In the genomic region with DNA sequence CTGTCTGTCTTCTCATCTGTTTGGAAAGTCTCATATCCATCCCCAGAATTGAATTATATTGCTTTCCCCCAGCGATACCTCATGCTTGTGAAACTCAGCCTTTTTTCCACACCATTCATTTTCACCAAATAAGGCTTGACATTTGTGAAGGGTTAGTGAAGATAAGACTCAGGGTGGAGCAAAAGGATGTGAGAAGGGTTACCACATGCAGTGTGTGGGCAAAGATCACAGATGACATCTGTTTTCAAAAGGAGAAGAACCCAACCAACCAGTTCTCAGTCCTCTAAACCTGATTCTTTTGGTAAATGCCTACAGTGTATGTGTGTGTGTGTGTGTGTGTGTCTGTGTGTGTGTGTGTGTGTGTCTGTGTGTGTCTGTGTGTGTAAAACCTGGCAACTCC, we compare ENCODE assay signal across 14 mouse cellular contexts.
DNase-seq lines count a peak whose midpoint lies in the region; ATAC-seq lines count a peak whose summit lies in the region.
"Had no signal": no experiment of that assay in that cellular context is flagged by ENCODE, and none has a peak within 500 bp of the region (broad histone marks: within the 10 kb centered on the region; RNA-seq: fewer than 3 reads in every experiment).

No protein-coding gene starts in this region.

- no peaks in the 10 kb centered on the region for H3K27me3 ChIP-seq in liver, embryonic 12.5 days (replicated peaks)
- H3K27me3 ChIP-seq: heart, embryonic 15.5 days; limb, embryonic 15.5 days; megakaryocyte, embryonic 14.5 days had no signal

- peak; percentile 79 for ATAC-seq in liver, embryonic 12.5 days
- peak; percentile 61; the same call in 1 of the 2 replicates for ATAC-seq in neutrophil, adult 5-6 weeks (ENCODE audit: extremely low read depth, insufficient number of reproducible peaks, low FRiP score, poor library complexity, severe bottlenecking)
- ATAC-seq: hindbrain, postnatal 0 days had no signal

- no peaks in the 10 kb centered on the region for H3K9me3 ChIP-seq in liver, embryonic 12.5 days (replicated peaks)
- H3K9me3 ChIP-seq: heart, embryonic 15.5 days; limb, embryonic 15.5 days; megakaryocyte, embryonic 14.5 days had no signal

- H3K27ac ChIP-seq in liver, embryonic 12.5 days, result no peak overlapping the region
- H3K27ac ChIP-seq: heart, embryonic 15.5 days; hindbrain, postnatal 0 days; limb, embryonic 15.5 days had no signal

- no peaks in the 10 kb centered on the region for H3K36me3 ChIP-seq in liver, embryonic 12.5 days
- H3K36me3 ChIP-seq: heart, embryonic 15.5 days; limb, embryonic 15.5 days had no signal

- 21% methylated on average over 1 of the region's 1 CpGs for WGBS in liver, embryonic 12.5 days (ENCODE audit: insufficient replicate concordance)

- H3K4me1 ChIP-seq in liver, embryonic 12.5 days, result peaks cover 25% of the 10 kb centered on the region
- H3K4me1 ChIP-seq: limb, embryonic 15.5 days had no signal

- DNase-seq in CD4-positive, CD25-positive, alpha-beta regulatory T cell, adult 2 months (ENCODE audit: low read depth, low spot score), result peak; percentile 83
- peak; percentile 99 for DNase-seq in MEL-GATA-1-ER (ENCODE audit: extremely low read depth, low read depth)
- no peak for DNase-seq in frontal cortex, postnatal 25 days (ENCODE audit: low spot score in 2 of 2)
- DNase-seq in left cerebral cortex, postnatal 36 days (ENCODE audit: low spot score in 2 of 2), result no peak
- no peak for DNase-seq in right cerebral cortex, adult 18-20 months
- no peak for DNase-seq in gastrocnemius, postnatal 25 days
- DNase-seq: embryo, embryonic 11 days; kidney, postnatal 10 days had no signal

- H3K4me3 ChIP-seq in liver, embryonic 12.5 days, result no peak overlapping the region
- H3K4me3 ChIP-seq: heart, embryonic 15.5 days; limb, embryonic 15.5 days; megakaryocyte, embryonic 14.5 days had no signal

- H3K4me2 ChIP-seq in liver, embryonic 12.5 days, result no peak overlapping the region
- H3K4me2 ChIP-seq: heart, embryonic 15.5 days; limb, embryonic 15.5 days had no signal

- H3K9ac ChIP-seq in liver, embryonic 12.5 days, result no peak overlapping the region
- H3K9ac ChIP-seq: heart, embryonic 15.5 days; limb, embryonic 15.5 days had no signal

- intact Hi-C loops in left cerebral cortex, postnatal 36 days (cut with DNase I), result no loop called here

Comparison
In these comparisons a context has a peak if more than half of its experiments do, and no peak if none do; other contexts are left out.
1. DNase-seq: peak in CD4-positive, CD25-positive, alpha-beta regulatory T cell, adult 2 months (single experiment) and MEL-GATA-1-ER (single experiment); none in frontal cortex, postnatal 25 days (0 of 2), left cerebral cortex, postnatal 36 days (0 of 2), right cerebral cortex, adult 18-20 months (single experiment) and gastrocnemius, postnatal 25 days (single experiment).